Mouse (Mus musculus) heart, postnatal 36 days (tissue): ENCODE data around the gene Olfml3. TPM values are rescaled to one million over a fixed set of nuclear protein-coding genes. Genes with fewer than 3 reads are reported as not detected.
A peak's percentile ranks its signal among the peaks of the same experiment; 100 is the strongest.

ENCODE experiments used
- DNase-seq, 2 experiments: peaks; one replicate each; pipeline ENCODE4 v3.0.0; 2021 to 2022
- intact Hi-C: fragments of 180-260 bp; cut with DNase I; formaldehyde crosslinking; loops from one replicate; pipeline ENCODE4 v1.15.1; 2025
- total RNA-seq, 2 experiments: library from RNA; stranded (reverse); gene quantifications; 2 replicates each; pipeline ENCODE4 v1.2.3; 2021

Olfml3 gene
- total RNA-seq, 2 experiments from 2014 or later: 5.2 to 6.0 TPM

- intact Hi-C loops: no loop called here
- DNase-seq: no peak
These were observed 23.4 kb downstream of the Olfml3 start for GRCm38 (mm10) chr3:103714236-103714875.

GRCm38 (mm10) chr3:103712196-103712595 is 25.6 kb downstream of the Olfml3 start:
- no peak for DNase-seq

DNA sequence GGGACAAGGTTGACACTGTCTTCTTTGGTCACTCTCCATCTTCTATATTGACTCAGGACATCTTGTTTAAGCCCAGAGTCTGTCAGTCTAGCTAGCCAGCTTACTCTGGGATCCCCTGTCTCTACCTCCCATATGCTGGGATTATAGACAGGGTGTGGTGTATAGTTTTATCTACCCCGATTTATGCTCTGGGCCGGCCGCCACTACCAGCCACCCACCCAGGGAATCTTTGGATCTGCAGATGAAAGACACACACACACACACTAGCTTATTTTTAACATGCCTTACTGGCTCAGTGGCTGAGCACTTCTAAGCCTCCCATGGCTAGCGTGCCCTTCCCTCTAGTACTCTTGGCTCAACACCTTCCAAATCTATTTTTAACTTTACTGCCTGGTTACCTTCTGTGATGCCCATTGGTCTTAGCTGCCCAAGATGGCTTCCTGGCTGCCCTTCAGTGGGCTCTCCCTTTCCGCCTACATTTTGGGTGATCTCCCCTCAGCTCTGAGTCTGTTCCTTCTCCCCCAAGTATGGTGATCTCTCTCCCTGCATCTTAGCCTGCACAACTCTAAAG is 28.2 kb downstream of the Olfml3 start:
- intact Hi-C loops: no loop called here
- no peak for DNase-seq

More at GRCm38 (mm10) chr3:103712196-103712595, 25.6 kb downstream of the Olfml3 start:
- intact Hi-C loops: no loop called here

DNA sequence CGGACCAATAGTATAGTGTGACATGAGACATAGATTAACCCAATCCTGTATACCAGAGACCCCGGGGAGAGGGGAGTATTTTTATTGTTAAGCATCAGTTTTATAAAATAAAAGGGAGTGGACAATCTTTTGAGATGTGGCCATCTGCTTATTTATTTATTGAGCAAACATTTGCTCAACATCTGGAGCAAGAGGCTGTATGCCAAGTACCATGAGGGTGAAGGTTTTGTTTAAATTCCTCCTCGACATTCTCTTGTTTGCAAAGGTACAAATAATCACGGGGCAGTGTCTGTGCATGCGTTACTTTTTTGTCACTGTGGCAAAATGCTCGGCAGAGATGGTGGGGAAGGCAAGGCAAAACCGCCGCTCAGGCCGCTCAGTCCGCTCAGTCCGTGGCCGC is 32.4 kb downstream of the Olfml3 start:
- no peak for DNase-seq
- intact Hi-C loops: no loop called here

DNA sequence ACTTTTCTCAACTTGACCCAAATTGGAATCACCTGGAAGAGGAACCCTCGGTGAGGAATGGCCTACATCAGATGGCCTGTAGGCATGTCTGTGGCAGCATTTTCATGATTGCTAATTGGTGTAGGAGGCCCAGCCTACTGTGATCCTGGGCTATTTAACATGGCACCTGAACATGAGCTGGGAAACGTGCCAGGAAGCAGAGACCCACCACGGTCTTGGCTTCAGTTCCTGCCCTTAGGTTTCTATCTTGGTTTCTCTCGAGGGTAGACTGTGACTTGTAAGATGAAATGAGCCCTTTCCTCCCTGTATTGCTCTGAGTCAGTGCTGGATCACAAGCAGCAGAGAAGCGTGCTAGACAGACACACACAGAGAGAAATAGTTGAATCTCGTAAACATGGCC is 33.1 kb downstream of the Olfml3 start:
- intact Hi-C loops: no loop called here
- no peak for DNase-seq

- intact Hi-C loops: no loop called here
- DNase-seq: no peak
These were observed 41.3 kb downstream of the Olfml3 start for GRCm38 (mm10) chr3:103696388-103696925.

DNA sequence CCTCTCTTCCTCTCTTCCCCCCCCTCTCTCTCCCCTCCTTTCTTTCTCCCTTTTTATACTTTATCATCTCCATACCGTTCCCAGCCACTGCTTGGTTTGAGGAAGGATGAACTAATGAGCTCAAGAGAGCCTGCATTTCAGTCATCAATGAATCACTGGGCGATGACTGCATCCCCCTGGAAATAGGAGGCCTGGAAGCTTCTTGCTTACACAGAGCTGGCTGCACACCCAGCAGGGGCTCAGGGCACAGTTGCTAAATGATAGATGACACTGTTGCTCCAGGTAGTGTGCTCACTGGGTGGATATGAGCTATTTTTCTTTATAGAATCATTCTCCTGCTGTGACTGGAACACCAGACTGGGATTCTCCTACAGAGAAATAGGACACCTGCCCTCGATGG is 42.2 kb downstream of the Olfml3 start:
- DNase-seq: no peak
- intact Hi-C loops: no loop called here

- intact Hi-C loops: no loop called here
- peak; percentile 5 to 15 for DNase-seq
These were observed 47.3 kb downstream of the Olfml3 start for GRCm38 (mm10) chr3:103690506-103690905.

DNA sequence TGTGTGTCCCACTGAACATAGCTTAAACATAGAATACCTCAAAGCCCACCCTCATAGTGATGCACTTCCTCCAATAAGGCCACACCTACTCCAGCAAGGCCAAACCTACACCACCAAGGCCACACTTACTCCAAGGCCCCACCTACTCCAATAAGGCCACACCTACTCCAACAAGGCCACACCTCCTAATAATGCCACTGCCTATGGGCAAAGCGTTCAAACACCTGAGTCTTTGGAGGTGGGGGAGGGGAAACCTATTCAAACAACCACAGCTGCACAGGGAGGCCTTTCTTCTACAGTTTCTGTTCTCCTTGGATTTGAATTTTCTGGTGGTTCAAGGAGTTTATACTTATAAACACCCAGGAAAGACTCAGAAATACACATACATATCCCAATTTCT is 48.8 kb downstream of the Olfml3 start:
- intact Hi-C loops: no loop called here
- no peak for DNase-seq

DNA sequence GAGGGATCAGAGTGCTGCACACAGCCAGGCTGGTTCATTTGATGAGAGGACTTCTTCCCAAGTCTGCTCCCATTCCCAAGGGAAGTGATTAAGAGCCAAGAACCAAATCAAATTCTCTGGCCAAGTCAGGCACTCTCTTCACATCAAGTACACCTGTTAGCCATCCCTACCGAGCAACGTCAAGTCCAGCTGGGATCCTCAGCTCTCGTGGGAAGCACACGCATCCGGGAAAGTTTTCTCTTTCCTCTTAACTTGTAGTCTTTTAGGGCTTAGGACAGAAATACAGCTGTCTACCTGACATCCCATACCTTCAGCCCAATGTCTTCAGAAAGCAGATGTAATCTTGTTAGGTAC is 53.9 kb downstream of the Olfml3 start:
- intact Hi-C loops: no loop called here
- no peak for DNase-seq

- no peak for DNase-seq
- intact Hi-C loops: no loop called here
These were observed 54.4 kb downstream of the Olfml3 start for GRCm38 (mm10) chr3:103683234-103683965.

DNA sequence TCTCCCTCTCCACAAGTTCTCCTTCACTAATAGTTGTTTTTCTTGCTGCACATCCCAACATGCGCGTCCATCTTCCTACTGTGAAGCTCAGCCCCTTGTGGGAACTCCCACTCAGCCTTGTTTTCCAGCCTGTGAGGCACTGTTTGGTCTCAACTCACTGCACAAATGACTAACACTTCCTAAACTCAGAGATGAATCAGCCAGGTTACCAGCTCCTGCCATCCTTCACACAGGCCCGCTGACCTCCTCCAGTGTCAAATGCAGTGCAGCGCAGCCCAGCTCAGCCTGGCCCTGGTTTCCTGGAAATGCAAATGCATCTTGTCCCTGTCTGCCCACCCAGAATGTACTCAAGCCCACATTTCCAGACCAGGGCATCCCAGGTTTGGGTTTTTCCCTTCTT is 55.3 kb downstream of the Olfml3 start:
- intact Hi-C loops: no loop called here
- no peak for DNase-seq

- no peak for DNase-seq
- intact Hi-C loops: no loop called here
These were observed 59.0 kb downstream of the Olfml3 start for GRCm38 (mm10) chr3:103678811-103679210.

- DNase-seq: no peak
- intact Hi-C loops: no loop called here
These were observed 65.1 kb downstream of the Olfml3 start for GRCm38 (mm10) chr3:103672716-103673115.

Other genes with a start within 250 kb of the Olfml3 start
- gene Syt6, start 162.8 kb downstream of the Olfml3 start, total RNA-seq: not detected
- gene Atg4a-ps, start 91.9 kb downstream of the Olfml3 start, total RNA-seq: 1 to 10 TPM in 1 of 2 experiments, not detected in 1; 2.0 TPM
- not detected for gene Gm10964, start 1.4 kb upstream of the Olfml3 start, total RNA-seq
- gene Hipk1, start 53.6 kb upstream of the Olfml3 start, total RNA-seq: 100 to 1,000 TPM; 100 to 114 TPM
- 1 to 10 TPM; 6.5 to 9.2 TPM for gene Dclre1b, start 71.4 kb upstream of the Olfml3 start, total RNA-seq
- gene Ap4b1, start 71.5 kb upstream of the Olfml3 start, total RNA-seq: 10 to 100 TPM; 12.4 to 14.0 TPM
- not detected for gene Gm43064, start 71.6 kb upstream of the Olfml3 start, total RNA-seq
- gene Bcl2l15, start 94.6 kb upstream of the Olfml3 start, total RNA-seq: not detected
- under 1 TPM; 0.61 to 0.62 TPM for gene Ptpn22, start 121.8 kb upstream of the Olfml3 start, total RNA-seq
- 1 to 10 TPM; 8.6 to 9.0 TPM for gene Rsbn1, start 176.1 kb upstream of the Olfml3 start, total RNA-seq
- gene Phtf1, start 230.1 kb upstream of the Olfml3 start, total RNA-seq: 1 to 10 TPM; 7.3 to 7.6 TPM